Mouse (Mus musculus) frontal cortex, adult 2 months (tissue): ENCODE measurements around the gene Ahctf1. TPM values are rescaled to one million over a fixed set of nuclear protein-coding genes. Genes with fewer than 3 reads are reported as not detected.

Source experiments
- DNase-seq, 2 experiments: peaks; one replicate each; pipeline ENCODE4 v3.0.0; 2022; ENCODE audit warnings: low spot score in 1 of 2; ENCODE audit errors: extremely low spot score in 1 of 2
- polyA plus RNA-seq: library from polyadenylated mRNA; depleted of rRNA; stranded (reverse); fragments of >200 nt; gene quantifications from 2 replicates; pipeline ENCODE4 v1.2.3, GENCODE M21; 2012

Ahctf1 gene
- polyA plus RNA-seq, 1 experiment, result 32.8 TPM

DNA sequence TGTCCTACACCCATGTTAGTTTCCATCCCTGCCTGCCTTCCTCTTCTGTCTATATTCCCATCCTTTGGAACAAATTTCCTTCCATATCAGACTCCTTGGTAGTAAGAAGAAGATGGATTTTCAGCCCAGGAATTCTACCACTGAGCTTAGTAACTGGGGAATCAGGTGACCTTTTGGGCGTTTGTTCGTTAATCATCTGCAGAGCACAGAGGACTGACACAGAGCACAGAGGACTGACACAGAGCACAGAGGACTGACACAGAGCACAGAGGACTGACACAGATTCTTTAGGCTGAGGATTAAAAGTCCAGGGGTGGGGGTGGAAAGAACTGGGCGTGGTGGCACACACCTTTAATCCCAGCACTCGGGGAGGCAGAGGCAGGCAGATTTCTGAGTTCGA is 2.3 kb upstream of the Ahctf1 start:
- DNase-seq, result no peak

DNA sequence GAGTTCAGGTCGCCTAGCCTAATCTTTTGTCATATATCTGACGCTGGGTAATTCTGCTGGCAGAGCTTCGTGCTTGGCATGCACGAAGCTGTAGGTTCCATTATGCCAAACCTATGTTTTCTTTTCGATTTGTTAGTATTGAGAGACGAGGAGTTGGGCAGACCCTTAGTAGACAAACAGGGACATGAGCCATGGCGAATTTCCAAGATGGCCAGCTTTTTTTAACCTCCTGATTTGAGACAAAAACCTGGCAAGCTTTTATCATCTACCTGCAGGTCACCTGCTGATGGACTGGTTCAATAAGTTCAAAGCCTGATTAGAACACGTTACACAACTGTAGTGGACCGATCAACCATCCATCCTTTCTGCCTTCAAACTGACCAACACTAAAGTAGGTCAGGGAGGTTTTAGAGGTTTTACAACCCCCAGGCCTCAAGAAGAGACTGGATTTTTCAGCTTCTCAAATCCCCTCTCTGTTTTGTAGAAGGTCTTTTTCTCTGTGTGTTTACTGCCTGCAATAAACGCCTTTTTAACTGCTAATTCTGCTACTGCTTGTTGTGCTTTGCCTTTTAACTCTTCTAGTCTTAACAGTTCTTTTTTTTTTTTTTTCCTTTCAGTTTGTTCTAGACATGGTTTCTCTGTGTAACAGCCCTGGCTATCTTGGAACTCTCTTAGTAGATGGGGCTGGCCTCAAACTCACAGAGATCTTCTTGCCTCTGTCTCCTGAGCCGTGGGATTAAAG is 831 bp upstream of the Ahctf1 start:
- DNase-seq, result no peak

DNA sequence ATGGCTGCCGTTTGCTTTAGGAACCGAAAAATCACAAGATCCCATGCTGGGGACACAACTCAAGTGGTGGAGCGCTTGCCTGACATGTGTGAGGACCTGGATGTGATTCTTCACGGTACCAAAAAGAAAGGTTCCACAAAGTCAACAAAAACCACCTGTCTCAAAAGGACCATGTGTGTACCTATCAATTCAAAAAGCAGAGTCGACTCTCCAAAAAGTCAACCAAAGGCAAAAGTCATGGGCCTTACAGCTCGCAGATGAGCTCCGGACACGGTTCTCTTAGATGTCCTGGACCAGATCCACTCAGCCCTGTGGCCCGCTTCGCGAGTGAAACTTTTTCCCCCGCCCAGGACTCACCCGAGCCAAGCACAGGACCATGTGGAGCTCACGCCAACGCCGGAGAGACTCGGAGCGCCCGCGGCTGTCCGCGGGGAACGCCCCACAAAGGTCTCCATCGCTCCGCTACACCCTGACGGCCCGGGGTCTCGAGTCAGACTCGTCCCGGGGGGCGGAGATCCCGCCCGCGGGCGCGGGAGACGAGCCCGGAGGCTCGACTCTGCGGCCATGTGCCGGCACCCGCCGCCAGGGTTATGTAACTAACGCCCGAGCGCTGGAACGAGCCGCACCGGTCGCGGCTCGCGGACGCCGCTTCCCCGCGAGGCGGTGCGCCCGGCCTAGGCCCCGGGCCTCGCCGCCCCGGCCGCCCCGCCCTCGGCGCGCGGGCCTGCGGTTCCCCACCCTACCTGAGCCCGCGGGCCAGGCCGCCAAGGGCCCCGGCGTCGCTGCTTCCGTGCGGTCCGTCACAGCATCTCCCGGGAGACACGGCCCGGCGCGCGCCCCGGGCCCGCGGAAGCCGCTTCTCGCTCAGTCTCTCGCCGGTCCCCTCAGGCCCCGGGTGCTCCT is 619 bp downstream of the Ahctf1 start, which contains the start of gene Gm10518:
Gm10518 (plus strand) TSS at position 767 of the 903 bp plus-strand sequence.
- peak; percentile 27 to 44 for DNase-seq

DNA sequence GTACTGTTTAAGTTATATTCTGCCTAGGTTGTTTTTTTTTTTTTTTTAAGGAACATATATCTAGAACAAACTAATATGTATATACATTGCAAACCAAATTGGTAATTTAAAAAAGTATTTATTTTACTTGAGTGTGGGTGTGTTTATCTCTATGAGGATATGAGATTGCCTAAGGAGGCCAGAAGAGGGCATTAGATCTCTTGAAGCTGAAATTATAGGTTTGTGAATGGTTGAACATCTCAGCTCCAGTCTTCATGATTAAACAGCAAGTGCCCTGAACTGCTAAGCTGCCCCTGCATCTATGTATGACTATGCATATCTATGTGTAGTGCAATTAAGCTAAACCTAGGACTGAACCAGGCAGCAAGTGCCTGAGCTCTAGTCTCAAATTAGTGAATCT is 4.7 kb downstream of the Ahctf1 start:
- DNase-seq, result no peak

DNA sequence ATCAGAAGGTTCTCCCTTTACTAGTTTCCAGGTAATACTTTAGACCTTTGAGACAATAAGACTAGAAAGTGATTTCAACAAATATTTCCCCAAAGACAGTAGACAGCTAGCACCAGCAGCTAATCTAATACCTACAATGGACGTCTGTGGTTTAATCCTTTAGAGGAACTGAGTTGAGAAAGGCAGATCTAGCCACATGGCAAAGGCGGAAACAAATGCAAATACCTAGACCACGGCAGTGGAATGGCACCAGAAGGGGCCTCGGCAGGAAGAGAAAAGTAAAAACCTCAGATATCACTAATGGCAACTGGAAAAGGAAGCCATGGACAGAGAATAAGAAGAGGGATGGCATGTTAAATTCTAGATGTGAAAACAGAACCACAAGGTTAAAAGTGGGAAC is 16.2 kb downstream of the Ahctf1 start:
- DNase-seq, result no peak

DNA sequence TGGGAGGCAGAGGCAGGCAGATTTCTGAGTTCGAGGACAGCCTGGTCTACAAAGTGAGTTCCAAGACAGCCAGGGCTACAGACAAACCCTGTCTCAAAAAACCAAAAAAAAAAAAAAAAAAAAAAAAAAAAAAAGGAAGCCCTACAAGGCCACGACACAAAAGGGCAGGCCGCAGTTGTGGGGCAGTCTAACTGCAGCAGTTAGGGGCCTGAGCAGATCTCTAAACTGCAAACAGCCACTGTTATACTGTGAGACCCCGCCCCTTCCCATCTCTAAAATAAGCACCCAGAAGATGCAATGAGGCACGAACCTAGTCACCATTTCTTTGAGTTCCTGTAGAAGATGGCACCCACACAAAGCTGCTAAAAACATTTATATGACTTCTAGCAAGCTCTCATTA is 18.0 kb downstream of the Ahctf1 start:
- no peak for DNase-seq

DNA sequence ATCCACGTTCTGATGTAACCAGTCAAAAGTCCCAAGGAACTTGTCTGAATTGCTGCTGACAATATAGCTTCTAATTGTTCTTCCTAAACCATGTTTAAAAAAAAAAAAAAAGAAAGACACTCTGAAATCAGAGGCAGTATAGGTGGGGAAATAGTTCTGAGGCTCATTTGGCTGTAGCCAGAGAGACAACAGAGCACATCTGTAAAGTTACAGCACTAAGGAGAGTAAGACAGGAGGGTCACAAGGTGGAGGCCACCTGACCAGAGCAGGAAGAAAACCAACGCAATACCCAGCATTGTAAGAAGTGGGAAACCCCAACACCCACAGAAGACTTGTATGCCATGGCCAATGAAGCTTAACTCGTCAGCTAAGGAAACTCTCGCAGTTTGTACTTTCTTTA is 19.4 kb downstream of the Ahctf1 start:
- no peak for DNase-seq

DNA sequence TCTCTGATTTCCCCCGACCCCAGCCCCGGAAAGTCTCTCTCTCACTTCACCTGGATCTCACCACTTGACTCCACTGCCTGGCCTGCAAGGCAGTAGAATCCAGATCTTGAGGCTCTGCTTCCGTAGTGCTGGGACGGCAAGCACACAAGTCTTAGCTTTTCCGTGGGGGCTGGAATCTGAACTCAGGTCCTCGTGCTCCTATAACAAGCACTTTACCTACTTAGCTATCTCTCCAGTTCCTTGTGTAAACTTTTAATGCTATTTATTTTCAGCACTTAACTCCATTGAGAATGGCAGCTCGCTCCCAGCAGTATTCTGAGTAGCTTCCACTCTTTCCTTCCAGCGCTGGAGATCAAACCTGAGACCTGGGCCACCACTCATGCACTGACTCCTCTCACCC is 26.6 kb downstream of the Ahctf1 start:
- no peak for DNase-seq

DNA sequence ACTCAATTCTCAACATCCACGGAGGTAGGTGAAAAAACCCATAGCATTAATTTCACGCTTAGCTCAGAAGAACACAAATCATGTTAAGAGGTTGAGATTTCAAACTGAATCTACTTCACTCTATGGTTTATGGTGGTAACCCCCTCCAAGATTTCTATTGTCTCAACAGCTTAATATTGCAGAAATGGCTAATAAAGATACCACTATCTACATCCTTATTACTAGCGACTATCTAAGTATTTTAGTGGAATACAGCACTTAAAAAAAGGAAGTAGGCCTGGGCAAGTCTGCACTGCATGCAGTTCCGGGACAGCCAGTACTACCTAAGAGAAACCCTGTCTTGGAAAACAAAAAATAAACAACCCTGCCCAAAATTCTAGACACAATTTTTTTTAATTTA is 42.9 kb downstream of the Ahctf1 start:
- DNase-seq, result no peak

DNA sequence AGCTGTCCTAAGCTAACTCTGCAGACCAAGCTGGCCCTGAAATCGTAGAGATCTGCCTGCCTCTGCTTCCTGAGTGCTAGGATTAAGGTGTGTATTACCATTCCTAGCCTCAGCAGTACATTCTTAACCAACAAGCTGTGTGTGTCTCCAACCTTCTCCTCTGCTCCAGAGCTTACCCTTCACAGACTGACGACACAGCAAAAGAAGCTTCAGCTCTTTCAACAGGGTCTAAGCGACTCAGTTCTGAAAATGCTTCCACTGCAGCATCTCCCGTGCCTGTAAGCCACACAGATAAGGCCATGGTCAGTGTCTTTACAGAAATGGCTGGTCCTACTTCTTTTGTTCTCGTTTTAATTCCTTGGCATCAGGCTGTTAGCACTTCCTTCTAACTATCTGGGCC is 43.4 kb downstream of the Ahctf1 start:
- DNase-seq, result no peak

DNA sequence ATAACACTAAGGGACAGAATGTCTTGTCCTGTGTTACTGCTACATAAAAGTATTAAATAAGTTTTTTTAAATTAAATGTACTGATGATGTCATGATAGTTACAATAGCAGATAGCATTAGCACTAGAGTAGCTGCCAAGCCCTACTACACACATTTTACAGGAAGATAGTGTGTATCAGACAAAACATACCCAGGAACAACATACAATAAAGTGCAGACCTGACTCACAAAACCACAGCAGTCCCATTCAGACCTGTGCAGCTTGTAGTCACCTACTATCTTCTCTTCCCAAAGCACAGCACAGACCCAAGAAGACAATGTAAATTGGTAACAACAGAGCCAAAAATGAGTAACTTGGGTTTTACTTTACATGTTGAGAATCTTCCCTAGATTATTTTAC is 47.0 kb downstream of the Ahctf1 start:
- DNase-seq, result no peak

DNA sequence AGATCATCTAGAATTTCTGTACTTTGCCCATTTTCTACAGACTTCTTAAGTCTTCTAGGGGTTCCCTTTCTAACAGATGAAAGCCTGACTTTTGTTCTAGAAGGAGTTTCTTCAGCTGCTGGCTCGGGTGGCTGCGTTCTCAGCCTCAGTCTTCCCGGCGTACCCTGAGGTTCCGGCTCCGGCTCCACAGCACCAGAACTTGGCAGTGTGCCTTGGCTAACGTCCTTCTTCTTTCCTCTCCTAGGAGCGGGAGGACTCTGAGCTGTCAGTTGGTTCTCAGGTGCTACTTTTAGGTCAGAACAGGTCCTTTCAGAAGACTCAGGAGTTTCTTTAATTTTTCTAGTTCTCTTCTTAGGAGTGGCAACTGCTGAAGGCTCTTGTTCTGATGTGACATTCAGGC is 50.5 kb downstream of the Ahctf1 start:
- DNase-seq, result peak in 1 of 2 experiments; percentile 18

DNA sequence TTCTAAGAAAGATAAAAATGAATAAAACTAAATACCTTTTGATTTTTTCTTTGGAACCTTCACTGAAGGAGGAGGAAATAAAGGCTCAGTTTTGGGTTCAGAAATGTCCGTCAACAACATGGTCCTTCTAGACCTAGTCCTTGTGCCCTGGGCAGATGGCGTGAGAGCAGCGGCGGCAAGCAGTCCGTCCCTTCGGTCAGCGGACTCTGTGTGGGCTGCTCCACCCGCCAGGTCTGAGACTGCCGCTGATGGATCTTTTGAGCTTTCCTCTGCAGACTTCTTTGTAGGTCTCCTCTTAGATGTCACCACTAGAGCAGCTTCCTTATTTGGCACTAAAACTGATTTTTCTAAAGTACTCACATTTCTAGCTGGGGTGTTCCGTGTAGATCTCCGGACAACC is 51.2 kb downstream of the Ahctf1 start:
- no peak for DNase-seq

DNA sequence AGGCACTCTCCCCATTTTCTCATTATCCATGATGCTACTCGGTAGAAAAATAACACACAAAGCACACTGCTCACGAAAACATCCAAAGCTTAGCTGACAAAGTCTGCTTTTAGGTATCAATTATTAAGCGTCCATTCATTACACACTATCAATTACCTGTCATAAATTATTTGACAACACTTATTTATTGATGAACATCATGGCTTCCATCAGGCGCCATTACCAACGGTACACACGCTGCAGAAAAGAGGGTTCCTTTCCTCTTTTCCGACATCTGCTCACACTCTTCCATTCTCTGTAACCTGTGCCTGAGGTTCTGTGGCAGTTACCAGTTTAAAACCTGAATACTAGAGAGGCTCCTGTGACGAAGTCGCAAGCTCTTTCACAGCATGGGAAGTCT is 58.3 kb downstream of the Ahctf1 start, which contains the start of gene Kif28:
Kif28 (minus strand) TSS at position 101 of the 400 bp plus-strand sequence.
- no peak for DNase-seq

DNA sequence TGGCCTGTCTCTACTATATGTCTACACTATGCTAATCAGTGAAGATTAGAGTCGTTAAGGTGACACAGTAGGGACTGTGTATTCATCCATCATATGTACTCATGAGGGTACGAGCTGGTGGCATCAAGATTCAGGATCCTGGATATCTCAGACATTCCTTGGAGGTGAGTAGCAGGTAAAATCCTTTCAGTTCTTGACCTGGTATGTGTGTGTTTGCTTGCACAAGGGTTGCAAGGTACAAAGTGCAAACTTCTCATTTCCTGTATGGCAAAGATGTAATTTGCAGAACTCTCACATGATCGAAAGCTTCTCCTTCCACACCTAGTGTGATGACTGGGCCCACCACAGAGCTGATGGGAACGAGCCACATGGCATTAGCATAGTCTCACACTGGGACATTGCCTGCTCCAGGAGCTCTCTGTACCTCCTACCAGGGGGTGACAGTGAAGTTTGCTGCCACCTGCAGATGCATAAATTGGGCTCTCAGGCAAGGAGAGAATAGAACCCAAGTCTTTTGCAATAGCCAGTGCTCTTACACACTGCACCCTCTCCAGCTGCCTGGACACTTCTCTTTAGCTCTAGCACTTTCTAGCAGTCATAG is 59.8 kb downstream of the Ahctf1 start:
- no peak for DNase-seq

DNA sequence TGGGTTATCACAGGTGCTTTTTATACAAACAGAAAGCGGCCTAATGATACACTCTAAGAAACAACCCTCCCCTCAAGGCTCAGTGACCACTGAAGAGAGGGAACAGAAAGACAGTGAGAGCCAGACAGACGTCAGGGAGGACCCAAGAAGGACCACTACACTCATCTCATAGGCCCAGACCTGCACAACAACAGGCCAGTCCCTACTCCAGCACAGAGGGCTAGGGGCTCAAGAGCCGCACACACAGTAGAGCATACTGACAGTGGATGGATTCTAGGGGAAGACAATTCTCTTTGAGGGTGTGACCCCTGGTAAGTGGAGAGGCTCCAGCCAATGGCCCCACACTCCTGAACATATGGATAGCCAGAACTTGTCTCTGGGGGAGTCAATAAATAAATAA is 67.0 kb downstream of the Ahctf1 start:
- DNase-seq, result no peak

DNA sequence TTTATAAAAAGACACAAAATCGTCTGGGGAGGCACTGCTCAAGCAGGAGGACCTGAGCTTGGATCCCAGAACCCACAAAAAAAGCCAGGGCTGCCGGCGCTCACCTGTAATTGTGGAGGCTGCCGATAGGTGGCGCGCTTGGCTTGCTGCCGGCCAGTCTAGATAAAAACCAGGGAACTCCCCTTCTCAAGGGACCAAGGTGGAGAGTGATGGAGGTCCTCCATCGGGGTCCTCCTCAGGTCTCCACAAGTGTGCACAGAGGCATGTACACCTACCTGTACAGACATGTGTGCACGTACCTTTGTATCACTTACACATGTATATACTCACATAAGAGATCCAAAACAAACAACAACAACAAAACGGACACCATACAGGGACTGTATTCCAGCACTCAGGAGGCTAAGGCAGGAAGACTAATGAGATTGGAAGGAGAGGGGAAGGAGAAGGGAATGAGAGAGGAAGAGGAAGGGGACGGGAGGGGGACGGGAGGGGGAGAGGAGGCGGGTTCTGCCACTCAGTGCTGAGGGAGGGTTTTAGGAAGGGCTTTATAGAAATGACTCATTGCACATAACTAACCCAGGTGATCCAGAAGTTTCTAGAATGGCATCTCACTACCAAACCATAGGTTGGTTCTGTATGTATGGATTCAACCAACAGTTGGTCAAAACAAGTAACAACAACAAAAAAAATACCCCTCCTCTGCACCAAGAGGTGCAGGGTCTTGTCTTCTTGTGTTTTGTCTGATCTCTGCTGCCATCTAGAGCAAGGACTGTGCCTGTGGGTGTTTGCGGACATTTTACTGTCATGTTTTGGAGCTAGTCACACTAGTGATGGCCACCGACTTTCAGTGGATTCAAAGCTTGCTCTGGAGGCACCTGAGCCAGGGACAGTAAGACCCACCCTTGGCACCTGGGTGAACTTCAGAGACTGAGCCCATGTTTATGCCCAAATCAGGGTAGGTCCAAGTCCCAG is 68.7 kb downstream of the Ahctf1 start:
- DNase-seq, result peak; percentile 22 to 71

DNA sequence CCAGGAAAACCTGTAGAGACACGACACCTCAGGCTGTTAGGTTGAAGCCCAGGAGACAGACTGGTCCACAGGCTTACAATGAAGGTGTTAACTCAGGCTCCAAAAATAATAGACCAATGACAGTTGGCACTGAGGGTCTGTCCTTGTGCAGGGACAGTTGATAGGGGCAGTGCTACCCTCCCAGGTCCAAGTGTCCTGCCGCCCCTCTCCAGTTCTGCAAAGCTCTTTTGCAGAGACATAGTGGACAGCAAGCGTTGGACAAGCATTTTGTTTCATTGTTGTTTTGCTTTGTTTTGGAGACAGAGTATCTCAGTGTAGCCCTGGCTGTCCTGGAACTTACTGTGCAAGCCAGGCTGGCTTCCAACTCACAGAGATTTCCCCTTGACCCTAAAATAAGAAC is 72.1 kb downstream of the Ahctf1 start:
- DNase-seq, result no peak

DNA sequence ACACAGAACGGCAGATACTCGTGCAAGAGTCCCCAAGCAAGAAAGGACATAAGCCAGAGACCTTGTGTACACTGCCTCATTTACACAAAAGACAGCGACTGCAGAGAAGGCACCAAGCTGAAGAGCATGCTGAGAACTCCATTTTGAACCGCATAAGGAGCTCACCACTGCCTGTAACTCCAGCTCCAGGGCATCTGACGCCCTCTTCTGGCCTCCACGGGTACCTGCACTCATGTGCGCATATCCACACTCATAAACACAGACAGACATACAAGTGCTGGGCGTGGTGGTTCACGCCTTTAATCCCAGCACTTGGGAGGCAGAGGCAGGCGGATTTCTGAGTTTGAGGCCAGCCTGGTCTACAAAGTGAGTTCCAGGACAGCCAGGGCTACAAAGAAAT is 74.8 kb downstream of the Ahctf1 start:
- no peak for DNase-seq

DNA sequence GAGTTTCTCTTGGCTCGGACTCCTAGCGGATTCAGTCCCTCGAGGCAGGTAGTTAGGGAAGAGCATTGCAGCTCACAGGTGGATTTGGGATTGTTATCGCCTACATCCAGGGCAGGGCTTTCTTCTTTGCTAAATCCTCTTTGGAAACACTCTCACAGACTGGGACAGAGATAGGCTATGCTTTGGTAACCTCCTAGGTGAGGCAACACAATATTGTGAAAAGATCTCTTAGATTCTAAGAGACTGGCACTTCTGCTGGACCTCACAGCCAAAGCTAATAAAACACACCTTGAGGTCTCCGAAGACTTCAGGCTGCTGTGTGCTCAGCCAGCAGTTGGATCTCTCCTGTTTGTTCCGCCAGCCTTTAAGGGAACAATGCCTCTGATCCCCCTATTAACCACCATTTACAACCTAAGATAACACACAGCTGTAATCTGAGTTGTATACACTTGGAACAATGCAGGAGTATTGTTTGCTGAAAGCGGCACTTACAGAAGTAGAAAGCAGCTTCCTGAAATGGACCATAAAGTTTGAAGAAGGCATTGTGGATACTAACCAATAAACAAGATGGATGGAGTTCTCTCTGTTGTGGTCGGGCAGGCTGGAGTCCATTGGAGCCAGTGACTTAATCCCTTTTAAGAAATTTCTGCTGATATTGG is 80.5 kb downstream of the Ahctf1 start:
- no peak for DNase-seq
